Mouse (Mus musculus) embryonic fibroblast, embryonic 13.5 days (primary cell): Measurements from ENCODE around the gene Cdc42bpb.

Source experiments
- CTCF ChIP-seq: IDR thresholded peaks from 2 replicates; pipeline ENCODE4 v1.5.1; 2011; ENCODE audit warnings: mild to moderate bottlenecking, control low read depth, low read length, moderate library complexity, borderline replicate concordance; ENCODE audit not compliant: insufficient read depth
- POLR2A ChIP-seq: IDR thresholded peaks from 2 replicates; pipeline ENCODE4 v1.6.1; 2011; ENCODE audit warnings: low read depth, mild to moderate bottlenecking, control low read depth, low read length, moderate library complexity

DNA sequence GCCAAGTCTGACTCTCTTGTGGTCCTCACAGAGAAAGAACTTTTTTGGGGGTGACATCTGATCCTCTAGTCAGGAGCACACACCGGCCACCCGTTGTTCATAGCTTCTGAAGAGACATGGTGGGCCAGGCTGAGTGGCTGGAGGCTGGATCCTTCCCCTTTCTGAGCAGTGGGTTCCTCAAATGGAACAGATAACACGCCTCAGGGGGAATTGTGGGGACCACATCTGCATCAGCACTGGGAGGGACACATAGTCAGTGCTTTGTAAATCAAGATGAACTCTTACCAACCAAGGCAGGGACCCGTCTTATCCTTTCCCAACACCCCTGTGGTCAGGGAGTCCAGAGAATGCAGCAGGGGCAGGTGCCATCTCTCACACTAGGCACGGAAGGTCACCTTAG is 42.4 kb upstream of the Cdc42bpb start:
- TF ChIP-seq CTCF (no peak), POLR2A (no peak)
